Mouse (Mus musculus): ENCODE data around the gene Cd300c.
"Not testable (repeated sequence)": the region's sequence is repeated elsewhere in the genome, so short reads cannot be mapped to it uniquely, and the experiment has no call there.

The Cd300c gene

DNA sequence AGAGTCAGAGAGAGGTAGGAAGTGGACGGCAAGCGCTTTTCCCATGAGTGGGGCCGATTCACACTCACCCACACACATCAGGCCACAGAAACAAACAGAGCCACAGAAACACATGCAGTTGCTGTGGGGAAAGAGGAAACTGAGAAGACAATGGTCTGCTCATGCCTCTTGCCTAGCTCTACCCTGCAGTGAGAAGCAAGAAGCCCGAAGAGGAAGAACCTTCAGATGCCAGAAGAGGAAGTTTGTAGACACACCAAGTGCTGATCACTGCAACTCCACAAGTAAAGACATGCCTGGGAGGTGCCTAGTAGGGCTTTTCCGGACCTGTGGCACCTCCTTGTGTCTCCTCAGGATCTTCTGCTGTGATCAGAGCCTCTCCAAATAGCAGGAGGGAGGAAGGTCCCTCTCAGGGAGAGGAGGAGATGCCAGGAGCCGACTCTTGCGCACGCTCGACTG lies at the start of gene Cd300c:
TSS of gene Cd300c (minus strand) at position 406 of the 456 bp plus-strand sequence.
- no peak for DNase-seq

DNA sequence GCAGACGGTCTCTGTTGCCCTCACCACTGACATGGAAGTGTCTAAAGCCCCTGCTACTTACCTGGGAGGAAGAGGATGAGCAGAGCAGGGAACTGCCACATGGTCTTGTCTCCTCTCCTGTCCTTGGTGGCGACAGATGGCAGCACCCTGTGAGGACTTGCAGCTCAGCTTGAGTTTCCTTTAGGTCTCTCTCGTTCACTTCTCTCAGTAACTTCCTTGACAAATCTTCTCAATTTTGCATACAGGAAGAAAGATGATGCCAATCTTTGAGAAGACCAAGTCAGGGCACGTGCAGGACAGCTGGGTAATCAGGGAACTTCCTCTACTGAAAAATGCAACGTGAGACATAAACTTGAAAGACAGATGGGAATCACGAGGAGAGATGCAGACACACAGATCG lies 47.1 kb upstream of the Cd300c start, which contains the start of gene Cd300ld2:
TSS of gene Cd300ld2 (minus strand) at position 101 of the 400 bp plus-strand sequence.
- not testable (repeated sequence) for DNase-seq

DNA sequence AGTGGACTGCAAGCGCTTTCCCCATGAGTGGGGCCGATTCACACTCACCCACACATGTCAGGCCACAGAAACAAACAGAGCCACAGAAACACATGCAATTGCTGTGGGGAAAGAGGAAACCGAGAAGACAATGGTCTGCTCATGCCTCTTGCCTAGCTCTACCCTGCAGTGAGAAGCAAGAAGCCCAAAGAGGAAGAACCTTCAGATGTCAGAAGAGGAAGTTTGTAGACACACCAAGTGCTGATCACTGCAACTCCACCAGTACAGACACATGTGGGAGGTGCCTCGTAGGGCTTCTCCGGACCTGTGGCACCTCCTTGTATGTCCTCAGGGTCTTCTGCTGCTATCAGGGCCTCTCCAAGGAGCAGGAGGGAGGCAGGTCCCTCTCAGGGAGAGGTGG lies 35.1 kb upstream of the Cd300c start:
- no peak for DNase-seq

GRCm38 (mm10) chr11:115001474-115002040 lies 32.6 kb upstream of the Cd300c start, which contains the start of gene Cd300c2:
Gene Cd300c2, minus strand, starts transcription at chr11:115001880.
- peak; percentile 51 for DNase-seq

GRCm38 (mm10) chr11:114989793-114990192 lies 20.8 kb upstream of the Cd300c start, which contains the start of gene Cd300ld:
Gene Cd300ld, minus strand, starts transcription at chr11:114989922.
- no peak for DNase-seq

DNA sequence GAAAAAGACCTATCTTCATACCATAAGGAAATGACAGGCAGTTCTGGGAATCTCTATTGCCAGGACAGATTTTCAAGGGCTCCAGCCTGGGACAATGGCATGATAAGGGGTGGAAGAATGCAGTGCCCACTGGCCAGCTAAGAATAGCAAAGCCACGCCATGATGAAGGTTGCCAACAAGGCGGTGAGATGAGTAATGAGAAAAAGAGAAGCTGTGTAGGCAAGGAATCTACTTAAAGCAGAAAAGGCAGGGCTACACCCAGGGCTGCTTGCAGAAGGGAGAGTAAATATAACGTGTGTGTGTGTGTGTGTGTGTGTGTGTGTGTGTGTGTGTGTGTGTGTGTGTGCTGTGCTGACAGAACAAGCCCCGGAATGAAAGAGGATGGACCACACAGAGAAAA lies 12.9 kb upstream of the Cd300c start:
- DNase-seq = no peak

GRCm38 (mm10) chr11:114972726-114973125 lies 3.8 kb upstream of the Cd300c start:
- no peak for DNase-seq

- no peak for DNase-seq
These were observed 3.7 kb downstream of the Cd300c start for GRCm38 (mm10) chr11:114965182-114965828.

GRCm38 (mm10) chr11:114960369-114960768 lies 8.6 kb downstream of the Cd300c start:
- DNase-seq = peak; percentile 15

GRCm38 (mm10) chr11:114934144-114934543 lies 34.8 kb downstream of the Cd300c start, which contains the start of gene Cd300lb:
Gene Cd300lb, minus strand, starts transcription at chr11:114934386.
- DNase-seq = peak; percentile 29

DNA sequence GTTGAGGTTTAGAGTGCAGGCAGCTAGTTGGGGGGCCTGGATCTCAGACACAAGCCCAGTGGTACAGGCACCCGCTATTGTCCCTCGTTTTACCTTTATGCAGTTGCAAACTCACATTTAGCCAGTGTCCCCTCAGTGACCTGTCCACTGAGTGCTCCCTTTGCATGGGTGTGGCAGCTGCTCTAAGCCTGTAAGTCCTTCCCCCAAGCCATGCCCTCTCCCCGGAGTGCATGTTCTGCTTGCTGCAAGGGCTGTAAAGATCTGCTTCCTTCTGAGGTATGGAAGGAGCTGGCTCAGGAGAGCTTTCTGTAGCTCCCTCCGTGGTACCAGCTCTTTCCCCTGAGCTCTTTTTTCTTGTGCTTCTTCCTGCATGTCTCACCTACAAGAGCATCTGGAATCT lies 35.4 kb downstream of the Cd300c start:
- DNase-seq = no peak

DNA sequence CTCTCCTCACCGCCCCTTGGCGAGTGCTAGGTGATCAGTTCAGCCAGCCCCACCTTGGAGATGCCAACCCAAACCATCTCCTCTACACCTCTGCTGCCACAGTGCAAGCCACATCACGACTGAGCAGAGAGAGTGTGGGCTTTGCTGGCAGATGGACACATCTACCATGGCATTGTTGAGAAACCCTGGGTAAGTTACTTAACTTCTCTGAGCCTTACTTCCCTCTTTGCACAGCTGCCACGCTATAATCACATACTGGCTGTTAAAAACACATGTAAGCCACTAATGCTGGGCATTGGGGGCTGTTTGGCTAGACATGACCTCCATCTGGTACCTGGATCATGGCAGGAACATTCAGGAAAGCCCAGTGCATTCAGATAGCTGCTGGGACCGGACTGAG lies 37.9 kb downstream of the Cd300c start:
- no peak for DNase-seq

GRCm38 (mm10) chr11:114929581-114929980 lies 39.4 kb downstream of the Cd300c start:
- no peak for DNase-seq

DNA sequence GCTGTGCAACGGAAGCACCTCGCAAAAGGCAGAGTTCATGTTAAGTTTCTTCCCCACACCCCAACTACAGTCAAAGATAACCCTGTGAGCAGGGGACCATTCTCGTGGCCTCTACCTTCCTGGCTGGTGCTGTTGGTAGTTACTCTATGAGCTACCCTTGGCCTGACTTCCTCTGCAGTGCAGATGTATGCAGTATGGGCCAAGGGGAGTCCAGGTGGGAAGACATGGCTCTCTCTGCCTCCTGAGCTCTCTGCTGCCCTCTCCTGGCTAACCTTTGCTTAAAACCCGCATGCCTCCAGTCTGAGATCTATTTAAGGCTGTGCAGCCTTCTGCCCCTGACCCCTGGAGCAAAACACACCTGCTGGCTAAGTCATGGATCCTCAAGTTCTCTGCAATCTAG lies 45.0 kb downstream of the Cd300c start:
- no peak for DNase-seq

DNA sequence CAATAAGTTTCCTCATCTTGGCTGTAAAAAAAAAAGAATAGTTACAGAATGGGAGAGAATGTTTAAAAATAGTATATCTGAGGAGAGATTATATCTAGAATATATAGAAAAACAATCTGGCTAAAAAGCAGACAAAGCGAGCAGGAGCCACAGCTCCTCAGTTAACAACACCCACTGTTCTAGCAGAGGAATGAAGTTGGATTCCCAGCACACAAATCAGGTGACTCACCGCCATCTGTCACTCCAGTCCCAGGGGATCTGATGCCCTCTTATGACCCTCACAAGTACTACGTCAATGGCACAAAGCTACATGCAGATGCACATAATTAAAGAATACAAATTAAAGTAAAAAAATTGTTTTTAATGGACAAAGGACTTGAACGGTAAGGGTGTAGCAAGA lies 46.5 kb downstream of the Cd300c start:
- DNase-seq = peak; percentile 79

- no peak for DNase-seq
These were observed 51.8 kb downstream of the Cd300c start for GRCm38 (mm10) chr11:114917120-114917519.

DNA sequence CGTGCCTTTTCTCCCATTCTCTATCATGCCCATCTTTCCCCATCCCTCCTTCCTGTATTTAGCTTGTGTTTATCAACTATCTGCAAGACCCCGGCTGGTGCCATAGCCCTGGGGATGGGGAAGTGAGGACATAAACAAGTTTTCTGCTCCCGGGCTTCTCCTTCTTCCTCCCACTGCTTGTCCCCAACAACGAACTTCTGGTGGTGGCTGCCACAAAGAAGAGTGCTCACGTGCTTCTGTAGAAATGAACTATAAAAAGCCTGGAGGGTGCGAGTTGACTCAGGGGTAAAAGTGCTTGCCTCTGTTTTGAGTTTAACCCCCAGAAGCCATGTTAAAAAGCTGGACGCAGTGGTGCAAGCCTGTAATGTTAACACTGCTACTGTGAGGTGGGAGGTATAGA lies 54.0 kb downstream of the Cd300c start:
- no peak for DNase-seq

- DNase-seq = peak; percentile 75
These were observed 56.1 kb downstream of the Cd300c start for GRCm38 (mm10) chr11:114912847-114913246.

DNA sequence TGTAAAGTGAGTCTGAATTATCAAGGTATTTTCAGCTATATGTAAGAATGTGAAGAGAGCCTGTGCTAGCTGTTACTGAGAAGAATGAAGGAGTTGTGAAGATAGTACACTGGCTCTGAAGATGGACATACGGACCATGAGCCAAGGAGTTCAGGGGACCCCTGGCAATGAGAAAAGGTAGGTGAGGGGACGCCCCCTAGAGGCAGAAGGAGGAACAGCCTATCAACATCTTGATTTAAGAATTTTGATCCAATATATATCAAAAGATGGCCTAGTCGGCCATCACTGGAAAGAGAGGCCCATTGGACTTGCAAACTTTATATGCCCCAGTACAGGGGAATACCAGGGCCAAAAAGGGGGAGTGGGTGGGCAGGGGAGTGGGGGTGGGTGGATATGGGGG lies 59.4 kb downstream of the Cd300c start:
- not testable (repeated sequence) for DNase-seq

DNA sequence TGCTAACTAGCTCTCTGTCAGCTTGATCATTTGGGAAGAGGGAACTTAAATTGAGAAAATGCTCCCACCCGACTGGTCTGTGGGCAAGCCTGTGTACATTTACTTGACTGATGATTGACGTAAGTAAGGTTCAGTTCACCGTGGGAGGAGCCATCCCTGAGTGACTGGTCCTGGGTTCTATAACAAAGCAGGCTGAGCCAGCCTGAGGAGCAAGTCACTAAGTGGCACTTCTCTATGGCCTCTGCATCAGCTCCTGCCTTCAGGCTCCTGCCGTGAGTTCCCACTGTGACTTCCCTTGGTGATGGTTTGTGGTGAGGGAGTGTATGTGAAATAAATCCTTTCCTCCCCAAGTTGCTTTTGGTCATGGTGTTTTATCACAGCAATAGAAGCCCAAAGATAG lies 60.9 kb downstream of the Cd300c start:
- DNase-seq = no peak

GRCm38 (mm10) chr11:114907567-114907966 lies 61.4 kb downstream of the Cd300c start:
- no peak for DNase-seq

Data from cerebellum, adult 11-12 months (tissue).